8 mouse cellular contexts compared by ENCODE assay signal in the genomic region with DNA sequence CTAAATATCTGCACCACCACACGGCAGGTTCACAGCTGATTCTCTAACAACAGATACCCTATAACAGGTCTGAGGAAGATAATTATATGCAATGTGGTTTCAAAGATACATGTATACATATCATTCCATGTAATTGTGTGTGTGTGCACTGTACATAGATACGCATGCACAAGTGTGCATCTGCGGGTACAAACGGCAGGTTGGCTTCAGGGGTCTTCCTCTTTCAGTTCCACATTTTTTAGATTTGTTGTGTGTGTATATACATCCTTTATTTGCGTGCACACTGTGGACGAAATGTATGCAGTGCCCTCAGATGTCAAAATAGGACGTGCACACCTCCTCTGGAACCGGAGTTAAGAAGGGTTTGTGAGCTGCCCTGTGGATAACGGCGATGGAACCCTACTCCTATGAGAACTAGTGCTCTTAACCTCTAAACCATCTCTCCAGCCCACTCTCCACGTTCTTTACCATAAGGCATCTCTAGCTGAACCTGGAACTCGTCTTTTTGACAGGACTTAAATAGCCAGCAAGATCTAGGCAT. TPM values are rescaled to one million over a fixed set of nuclear protein-coding genes. Genes with fewer than 3 reads are reported as not detected.
DNase-seq lines count a peak whose midpoint lies in the region; ATAC-seq and TF ChIP-seq lines count a peak whose summit lies in the region.

No protein-coding gene starts in this region.

- H3K9me3 ChIP-seq in megakaryocyte, embryonic 14.5 days, result peaks cover 8% of the 10 kb centered on the region

- no peak for TF ChIP-seq POLR2A in heart, adult 2 months (IDR thresholded peaks at IDR 0.05; ENCODE audit: insufficient read depth, low read depth, low read length)
- no peak for TF ChIP-seq POLR2A in testis, adult 2 months (IDR thresholded peaks at IDR 0.05; ENCODE audit: control insufficient read depth, low read depth, low read length)

- no peak for DNase-seq in heart, adult 2 months
- DNase-seq in heart, adult 9 months (ENCODE audit: low spot score in 2 of 2), result no peak
- no peak for DNase-seq in testis, postnatal 14 days (ENCODE audit: low spot score)
- DNase-seq in adrenal gland, postnatal 10 days, result no peak
- no peak for DNase-seq in cerebellum, postnatal 10 days

- H3K4me1 ChIP-seq in heart, adult 2 months (ENCODE audit: control insufficient read depth, insufficient read depth, low read length), result peaks cover 1% of the 10 kb centered on the region; the same call in 1 of the 2 replicates
- peaks cover 11% of the 10 kb centered on the region for H3K4me1 ChIP-seq in testis, adult 2 months (ENCODE audit: control insufficient read depth, insufficient read depth, low read length)
- peaks cover 37% of the 10 kb centered on the region for H3K4me1 ChIP-seq in megakaryocyte, embryonic 14.5 days

- peaks cover 7% of the 10 kb centered on the region for H3K36me3 ChIP-seq in heart, adult 2 months (ENCODE audit: control insufficient read depth, insufficient read depth, low read length)
- H3K36me3 ChIP-seq in testis, adult 2 months (ENCODE audit: control insufficient read depth, insufficient read depth, low read length), result peaks cover 3% of the 10 kb centered on the region; the same call in 1 of the 2 replicates
- H3K36me3 ChIP-seq in megakaryocyte, embryonic 14.5 days (replicated peaks; ENCODE audit: low read length), result peaks cover 24% of the 10 kb centered on the region

- intact Hi-C loops in heart, adult 2 months (cut with DNase I), result loop anchor here (1.0 to 10.0 kb wide), 4 partner anchors 28 to 317 kb away; partner anchors contain the start of gene Plekha1

- H3K4me3 ChIP-seq in heart, adult 2 months, result no peak overlapping the region
- peak overlapping the region; percentile 92; the same call in 1 of the 2 replicates for H3K4me3 ChIP-seq in testis, adult 2 months (ENCODE audit: control insufficient read depth, low read depth, low read length)
- peak overlapping the region; percentile 100 for H3K4me3 ChIP-seq in megakaryocyte, embryonic 14.5 days (replicated peaks)

- H3K9ac ChIP-seq in heart, adult 2 months (ENCODE audit: low read depth, low read length), result no peak overlapping the region

- H3K79me2 ChIP-seq in heart, adult 2 months (replicated peaks; ENCODE audit: control insufficient read depth, insufficient read depth, low read length), result no peaks in the 10 kb centered on the region; the same call in 1 of the 2 replicates

- 77% methylated on average over 12 of the region's 12 CpGs for WGBS in heart, adult 2 months

- ATAC-seq in activated CD4-positive, CD25-positive, alpha-beta regulatory T cell, adult 4 months, result no peak

- TF ChIP-seq EP300 in heart, adult 2 months (IDR thresholded peaks at IDR 0.05; ENCODE audit: insufficient read depth, low read depth, low read length), result no peak

- no peak for TF ChIP-seq CTCF in heart, adult 2 months (IDR thresholded peaks at IDR 0.05)
- no peak for TF ChIP-seq CTCF in testis, adult 2 months (IDR thresholded peaks at IDR 0.05; ENCODE audit: control insufficient read depth, insufficient read depth, insufficient replicate concordance, low read depth, low read length)

- peak overlapping the region; percentile 89 for H3K27ac ChIP-seq in heart, adult 2 months
- H3K27ac ChIP-seq in testis, adult 2 months (ENCODE audit: control insufficient read depth, insufficient read depth, low read depth, low read length), result no peak overlapping the region

- H3K27me3 ChIP-seq in heart, adult 2 months (ENCODE audit: control insufficient read depth, insufficient read depth, low read length), result no peaks in the 10 kb centered on the region
- no peaks in the 10 kb centered on the region for H3K27me3 ChIP-seq in testis, adult 2 months (ENCODE audit: control insufficient read depth, insufficient read depth, low read length)
- peaks cover 13% of the 10 kb centered on the region for H3K27me3 ChIP-seq in megakaryocyte, embryonic 14.5 days (replicated peaks)

RNA-seq across cellular contexts. Expression of gene Nsmce4a, which starts 25.2 kb away (rescaled TPM):
- total RNA-seq in heart, adult 2 months (2021), result 10 to 100 TPM; 38.6 to 46.0 TPM
- polyA plus RNA-seq in heart, adult 2 months (2012; rRNA removed), result 20.0 and 32.3 TPM in 2 replicates
- polyA plus RNA-seq in testis, adult 2 months (2012; rRNA removed), result 13.6 and 15.9 TPM in 2 replicates
- 50.8 and 64.5 TPM in 2 replicates for polyA plus RNA-seq in megakaryocyte, embryonic 14.5 days (2012; ENCODE audit: insufficient read depth, low replicate concordance)
- 10 to 100 TPM; 10.4 to 17.0 TPM for polyA plus RNA-seq in activated CD4-positive, CD25-positive, alpha-beta regulatory T cell, adult 4 months (2017; shearing (Covaris generic))
- total RNA-seq in adrenal gland, postnatal 10 days (2021), result 10 to 100 TPM; 60.1 to 72.7 TPM

RNA-seq across cellular contexts. Expression of gene Ate1, which starts 27.5 kb away (rescaled TPM):
- total RNA-seq in heart, adult 2 months (2021), result 10 to 100 TPM; 34.1 to 34.9 TPM
- 8.9 and 18.1 TPM in 2 replicates for polyA plus RNA-seq in heart, adult 2 months (2012; rRNA removed)
- 18.3 and 19.4 TPM in 2 replicates for polyA plus RNA-seq in testis, adult 2 months (2012; rRNA removed)
- polyA plus RNA-seq in megakaryocyte, embryonic 14.5 days (2012; ENCODE audit: insufficient read depth, low replicate concordance), result 2.4 and 2.8 TPM in 2 replicates
- polyA plus RNA-seq in activated CD4-positive, CD25-positive, alpha-beta regulatory T cell, adult 4 months (2017; shearing (Covaris generic)), result 10 to 100 TPM; 28.1 to 35.7 TPM
- 10 to 100 TPM; 32.6 to 35.1 TPM for total RNA-seq in adrenal gland, postnatal 10 days (2021)

RNA-seq across cellular contexts. Expression of gene Tacc2, which starts 29.5 kb away (rescaled TPM):
- 100 to 1,000 TPM; 339 to 480 TPM for total RNA-seq in heart, adult 2 months (2021)
- polyA plus RNA-seq in heart, adult 2 months (2012; rRNA removed), result 117 and 163 TPM in 2 replicates
- polyA plus RNA-seq in testis, adult 2 months (2012; rRNA removed), result 6.5 and 8.6 TPM in 2 replicates
- polyA plus RNA-seq in megakaryocyte, embryonic 14.5 days (2012; ENCODE audit: insufficient read depth, low replicate concordance), result 3.2 and 7.6 TPM in 2 replicates
- polyA plus RNA-seq in activated CD4-positive, CD25-positive, alpha-beta regulatory T cell, adult 4 months (2017; shearing (Covaris generic)), result 1 to 10 TPM; 3.5 to 3.8 TPM
- 10 to 100 TPM; 27.5 to 58.4 TPM for total RNA-seq in adrenal gland, postnatal 10 days (2021)

Comparison
In these comparisons a context has a peak if more than half of its experiments do, and no peak if none do; other contexts are left out.
1. RNA of gene Tacc2, which starts 29.5 kb away (polyA plus RNA-seq): 117 to 163 TPM in heart, adult 2 months; 6.5 to 8.6 TPM in testis, adult 2 months, 3.5 to 3.8 TPM in activated CD4-positive, CD25-positive, alpha-beta regulatory T cell, adult 4 months and 3.2 to 7.6 TPM in megakaryocyte, embryonic 14.5 days; every median in the first group is over 10 times any median in the second.